Mouse (Mus musculus) liver, embryonic 15.5 days (tissue): Measurements from ENCODE around the gene Gm10337. TPM values are rescaled to one million over a fixed set of nuclear protein-coding genes. Genes with fewer than 3 reads are reported as not detected.
A peak's percentile ranks its signal among the peaks of the same experiment; 100 is the strongest.

Experiments used
- ATAC-seq: fragments of 200-750 bp; cut with Nextera tagmentation; 2 replicates; pipeline ENCODE4 v1.8.0; 2017; ENCODE audit warnings: moderate number of reproducible peaks, mild to moderate bottlenecking, moderate library complexity; ENCODE audit not compliant: insufficient read depth
- H3K27ac ChIP-seq: fragments of 300-500 bp; sonication (generic); replicated peaks from 2 replicates; pipeline ENCODE4 v1.5.1; 2015; ENCODE audit warnings: mild to moderate bottlenecking, inconsistent platforms
- H3K27me3 ChIP-seq: fragments of 300-500 bp; sonication (generic); 2 replicates; pipeline ENCODE4 v1.6.1; 2015; ENCODE audit warnings: mild to moderate bottlenecking, inconsistent platforms
- H3K36me3 ChIP-seq: fragments of 300-500 bp; sonication (generic); replicated peaks from 2 replicates; pipeline ENCODE4 v1.6.1; 2015; ENCODE audit warnings: moderate library complexity, mild to moderate bottlenecking, inconsistent platforms
- H3K4me1 ChIP-seq: fragments of 300-500 bp; sonication (generic); replicated peaks from 2 replicates; pipeline ENCODE4 v1.6.1; 2015; ENCODE audit warnings: inconsistent platforms
- H3K4me2 ChIP-seq: fragments of 300-500 bp; sonication (generic); 2 replicates; pipeline ENCODE4 v1.6.1; 2015; ENCODE audit warnings: moderate library complexity, mild to moderate bottlenecking, inconsistent platforms
- H3K4me3 ChIP-seq: fragments of 300-500 bp; sonication (generic); replicated peaks from 2 replicates; pipeline ENCODE4 v1.5.1; 2015; ENCODE audit warnings: mild to moderate bottlenecking, inconsistent platforms
- H3K9ac ChIP-seq: fragments of 300-500 bp; sonication (generic); 2 replicates; pipeline ENCODE4 v1.6.1; 2015; ENCODE audit warnings: moderate library complexity, mild to moderate bottlenecking, inconsistent platforms
- H3K9me3 ChIP-seq: fragments of 300-500 bp; sonication (generic); replicated peaks from 2 replicates; pipeline ENCODE4 v1.6.1; 2016; ENCODE audit warnings: inconsistent platforms
- WGBS: fragments of 180-500 bp; shearing (Covaris S2); methylation state at CpG from one replicate; pipeline ENCODE4 v1.1.7; 2015; ENCODE audit warnings: mixed read lengths; ENCODE audit not compliant: insufficient replicate concordance; 5-methylcytosine and 5-hydroxymethylcytosine counted together
- polyA plus RNA-seq: library from polyadenylated mRNA; unstranded; fragments of >200 nt; fragmentation: Nextera tagmentation; extraction: Ambion mirVana; gene quantifications from 2 replicates; pipeline ENCODE4 v1.2.1, GENCODE M21; 2015

The Gm10337 gene
- polyA plus RNA-seq, 1 experiment from 2014 or later, result not detected

DNA sequence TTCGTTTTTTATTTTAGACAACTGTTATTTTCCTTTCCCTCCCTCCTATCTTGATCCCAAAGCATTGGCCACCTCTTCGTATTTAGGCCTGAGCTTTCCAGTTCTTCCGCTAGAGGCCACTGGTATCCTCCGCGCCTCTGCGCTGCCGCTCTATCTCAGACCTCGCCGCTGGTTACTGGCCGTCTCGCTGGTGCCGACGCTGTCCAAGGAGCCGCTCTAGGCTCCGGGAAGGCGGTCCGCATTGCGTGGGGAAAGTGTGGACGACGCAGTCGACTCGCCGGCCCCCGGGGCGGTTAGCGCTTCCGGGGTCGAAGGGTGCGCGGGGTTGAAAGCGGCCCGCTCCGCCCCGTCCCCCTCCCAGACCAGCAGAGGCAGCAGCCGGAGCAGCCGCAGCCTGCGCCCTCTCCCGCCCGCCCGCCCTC lies 33.3 kb upstream of the Gm10337 start, which contains the start of gene Pcbp2:
TSS of gene Pcbp2 (plus strand) at position 357 of the 422 bp plus-strand sequence.
- peaks cover 18% of the 10 kb centered on the region for H3K4me1 ChIP-seq
- under 1% methylated on average over 34 of the region's 40 CpGs for WGBS
- peak within 1 kb of the TSS; percentile 72 for H3K4me2 ChIP-seq
- no peaks in the 10 kb centered on the region for H3K27me3 ChIP-seq
- H3K27ac ChIP-seq, result peak within 1 kb of the TSS; percentile 90
- H3K9me3 ChIP-seq, result no peaks in the 10 kb centered on the region
- peak within 1 kb of the TSS; percentile 97 for H3K4me3 ChIP-seq
- peak within 1 kb of the TSS; percentile 96 for H3K9ac ChIP-seq
- peak; percentile 98 for ATAC-seq
- peaks cover 53% of the 10 kb centered on the region for H3K36me3 ChIP-seq

DNA sequence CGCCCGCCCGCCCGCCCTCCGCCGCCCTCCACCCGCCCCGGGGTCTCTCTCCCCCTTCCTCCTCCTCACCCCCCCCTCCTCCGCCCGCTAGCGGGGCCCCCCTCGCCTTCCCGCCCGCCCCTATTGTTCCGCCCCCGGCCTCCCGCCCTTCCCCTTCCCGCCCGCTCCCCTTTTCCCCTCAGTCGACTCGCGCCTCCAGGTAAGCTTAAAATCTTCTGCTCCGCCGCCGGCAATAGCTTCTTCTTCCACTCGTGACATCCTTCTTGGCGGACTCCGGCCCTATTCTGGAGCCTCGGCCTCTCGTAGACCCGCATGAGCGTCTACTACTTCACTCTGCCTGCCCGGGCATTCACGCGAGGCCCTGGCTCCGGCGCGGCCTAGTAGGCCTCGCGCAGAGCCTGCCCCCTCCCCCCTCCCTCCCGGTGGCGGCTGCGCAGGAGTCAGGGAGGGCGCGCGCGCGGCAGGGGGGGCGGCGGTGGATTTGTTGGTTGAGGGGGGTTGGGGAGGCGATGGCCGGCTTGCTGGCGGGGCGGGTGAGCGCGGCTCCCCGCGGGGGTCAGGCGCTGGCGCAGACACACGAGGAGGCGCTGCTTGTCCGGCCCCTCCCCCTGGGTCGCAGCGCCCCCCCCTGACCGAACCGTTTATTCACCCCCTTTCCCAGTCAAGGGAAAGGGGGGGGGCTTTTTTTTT lies 32.8 kb upstream of the Gm10337 start:
- no peaks in the 10 kb centered on the region for H3K27me3 ChIP-seq
- H3K9me3 ChIP-seq, result no peaks in the 10 kb centered on the region
- WGBS, result under 1% methylated on average over 46 of the region's 67 CpGs
- H3K9ac ChIP-seq, result peak overlapping the region; percentile 96
- peaks cover 53% of the 10 kb centered on the region for H3K36me3 ChIP-seq
- ATAC-seq, result peak; percentile 61
- H3K4me3 ChIP-seq, result peak overlapping the region; percentile 97
- H3K4me2 ChIP-seq, result peak overlapping the region; percentile 72
- H3K27ac ChIP-seq, result peak overlapping the region; percentile 90
- peaks cover 18% of the 10 kb centered on the region for H3K4me1 ChIP-seq

DNA sequence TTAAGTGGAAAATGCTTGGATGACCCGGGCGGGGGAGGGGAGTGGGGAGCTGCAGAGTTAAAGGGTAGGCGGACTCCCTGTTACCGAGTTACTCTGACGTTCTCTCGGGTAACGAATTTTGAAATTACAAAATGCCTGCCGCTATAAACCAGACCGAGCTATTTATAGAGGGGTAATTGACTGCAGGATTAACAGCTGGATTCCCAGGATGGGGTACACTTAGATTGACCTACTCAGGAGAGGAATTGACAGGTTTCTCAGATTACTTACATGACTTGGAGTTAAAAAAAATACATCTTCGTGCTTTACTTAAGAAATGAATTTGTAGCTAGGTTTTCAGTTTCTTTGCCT lies 32.3 kb upstream of the Gm10337 start:
- H3K4me1 ChIP-seq, result peaks cover 18% of the 10 kb centered on the region
- no peak for ATAC-seq
- peak overlapping the region; percentile 96 for H3K9ac ChIP-seq
- no peaks in the 10 kb centered on the region for H3K27me3 ChIP-seq
- H3K9me3 ChIP-seq, result no peaks in the 10 kb centered on the region
- peaks cover 56% of the 10 kb centered on the region for H3K36me3 ChIP-seq
- peak overlapping the region; percentile 90 for H3K27ac ChIP-seq
- WGBS, result 1% methylated on average over 10 of the region's 10 CpGs
- H3K4me2 ChIP-seq, result peak overlapping the region; percentile 72
- peak overlapping the region; percentile 97 for H3K4me3 ChIP-seq

DNA sequence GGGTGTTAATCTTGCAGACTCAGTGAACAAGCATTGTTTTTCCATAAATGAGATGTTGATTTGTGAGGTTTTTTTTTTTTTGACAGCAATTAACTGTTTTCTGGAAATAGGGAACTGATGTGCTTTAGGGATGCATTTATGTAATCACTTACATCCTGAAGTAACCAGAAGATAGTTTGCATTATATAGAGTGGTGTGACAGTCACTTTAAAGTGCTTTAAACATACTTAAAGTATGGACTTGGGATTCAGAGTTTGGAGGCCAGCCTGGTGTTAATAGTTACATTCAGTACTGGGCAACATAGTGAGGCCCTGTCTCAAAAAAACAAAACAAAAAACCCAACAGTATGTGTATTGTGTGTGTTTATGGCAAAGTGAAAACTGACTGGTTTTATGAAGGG lies 31.8 kb upstream of the Gm10337 start:
- peak overlapping the region; percentile 96 for H3K9ac ChIP-seq
- ATAC-seq, result no peak
- H3K27ac ChIP-seq, result no peak overlapping the region; the same call in 1 of the 2 replicates

DNA sequence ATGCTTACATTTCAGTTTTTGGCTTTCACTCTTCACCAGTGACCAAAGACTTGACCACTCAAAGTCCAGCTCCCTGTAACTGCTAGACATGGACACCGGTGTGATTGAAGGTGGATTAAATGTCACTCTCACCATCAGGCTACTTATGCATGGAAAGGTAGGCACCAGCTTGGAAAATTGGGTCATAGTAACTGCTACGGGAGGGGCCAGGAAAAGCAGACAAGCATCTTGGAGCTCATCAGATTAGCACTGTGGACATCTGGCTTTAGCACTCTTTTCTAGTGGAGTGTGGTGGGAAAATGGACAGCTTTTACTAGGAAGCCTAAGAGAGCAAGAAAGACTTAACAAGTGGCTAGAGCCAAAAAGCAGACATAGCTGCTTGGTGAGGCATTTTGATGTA lies 30.3 kb upstream of the Gm10337 start:
- ATAC-seq, result no peak
- Histone ChIP-seq H3K4me2 (no peak overlapping the region), H3K4me1 (peaks cover 18% of the 10 kb centered on the region), H3K9ac (no peak overlapping the region), H3K9me3 (no peaks in the 10 kb centered on the region), H3K4me3 (no peak overlapping the region), H3K27me3 (no peaks in the 10 kb centered on the region), H3K27ac (no peak overlapping the region), H3K36me3 (peaks cover 61% of the 10 kb centered on the region)
- WGBS, result 66% methylated on average over 2 of the region's 2 CpGs

More for the DNA sequence above, 31.8 kb upstream of the Gm10337 start:
- Histone ChIP-seq H3K4me3 (peak overlapping the region; percentile 97), H3K4me2 (peak overlapping the region; percentile 72), H3K4me1 (peaks cover 18% of the 10 kb centered on the region), H3K9me3 (no peaks in the 10 kb centered on the region), H3K27me3 (no peaks in the 10 kb centered on the region), H3K36me3 (peaks cover 56% of the 10 kb centered on the region)

DNA sequence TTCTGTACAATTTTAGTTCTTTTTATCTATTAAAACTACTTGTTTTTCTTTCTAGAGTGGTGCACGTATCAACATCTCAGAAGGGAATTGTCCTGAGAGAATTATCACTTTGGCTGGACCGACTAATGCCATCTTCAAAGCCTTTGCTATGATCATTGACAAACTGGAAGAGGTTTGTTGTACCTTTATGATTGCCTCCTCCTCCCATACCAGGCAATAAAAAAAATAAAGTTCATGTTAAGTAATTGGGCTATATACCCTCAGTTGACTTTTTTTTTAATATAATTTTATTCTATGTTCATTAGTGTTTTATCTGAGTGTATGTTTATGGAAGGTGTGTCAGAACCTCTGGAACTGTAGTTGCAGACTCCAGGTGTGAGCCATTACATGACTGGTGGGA lies 29.0 kb upstream of the Gm10337 start:
- Histone ChIP-seq H3K27ac (no peak overlapping the region), H3K27me3 (no peaks in the 10 kb centered on the region), H3K4me2 (no peak overlapping the region), H3K9me3 (no peaks in the 10 kb centered on the region), H3K4me3 (no peak overlapping the region), H3K36me3 (peaks cover 63% of the 10 kb centered on the region), H3K4me1 (peaks cover 18% of the 10 kb centered on the region), H3K9ac (no peak overlapping the region)
- 86% methylated on average over 2 of the region's 2 CpGs for WGBS
- ATAC-seq, result no peak

DNA sequence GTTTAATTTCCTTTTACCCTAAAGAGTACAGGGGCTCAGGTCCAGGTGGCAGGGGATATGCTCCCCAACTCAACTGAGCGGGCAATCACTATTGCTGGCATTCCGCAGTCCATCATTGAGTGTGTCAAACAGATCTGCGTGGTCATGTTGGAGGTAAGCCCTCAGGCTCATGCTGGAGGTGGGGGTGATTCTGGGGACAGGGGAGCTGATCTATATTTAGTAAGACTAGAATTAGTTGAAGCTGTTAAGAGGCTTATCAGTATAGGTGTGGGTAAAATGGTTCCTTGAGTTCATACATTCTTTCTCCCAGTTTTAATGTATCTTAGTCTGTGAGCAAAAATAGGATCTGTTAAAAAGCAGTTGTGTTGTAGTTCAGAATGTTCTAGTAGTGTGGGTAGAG lies 20.4 kb upstream of the Gm10337 start:
- Histone ChIP-seq H3K27me3 (no peaks in the 10 kb centered on the region), H3K9ac (no peak overlapping the region), H3K36me3 (peaks cover 91% of the 10 kb centered on the region), H3K27ac (no peak overlapping the region), H3K4me2 (no peak overlapping the region), H3K9me3 (no peaks in the 10 kb centered on the region), H3K4me1 (no peaks in the 10 kb centered on the region), H3K4me3 (no peak overlapping the region)
- 92% methylated on average over 3 of the region's 3 CpGs for WGBS
- no peak for ATAC-seq

DNA sequence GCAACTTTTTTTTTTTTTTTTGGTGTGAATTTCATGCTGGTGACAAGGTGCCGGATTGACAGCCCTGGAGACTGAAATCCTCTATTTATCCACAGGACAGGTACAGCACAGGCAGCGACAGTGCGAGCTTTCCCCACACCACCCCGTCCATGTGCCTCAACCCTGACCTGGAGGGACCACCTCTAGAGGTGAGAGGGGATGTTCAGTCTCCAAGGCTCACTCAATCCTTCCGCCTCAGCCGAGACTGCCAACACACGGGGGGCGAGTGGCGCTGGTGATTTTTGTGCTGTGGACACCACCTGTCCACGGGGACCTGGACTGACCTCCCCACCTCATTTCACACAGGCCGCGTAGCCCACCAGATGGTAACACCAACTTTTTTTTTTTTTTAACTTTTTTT lies 17.7 kb upstream of the Gm10337 start:
- no peak overlapping the region for H3K27ac ChIP-seq
- ATAC-seq, result no peak

DNA sequence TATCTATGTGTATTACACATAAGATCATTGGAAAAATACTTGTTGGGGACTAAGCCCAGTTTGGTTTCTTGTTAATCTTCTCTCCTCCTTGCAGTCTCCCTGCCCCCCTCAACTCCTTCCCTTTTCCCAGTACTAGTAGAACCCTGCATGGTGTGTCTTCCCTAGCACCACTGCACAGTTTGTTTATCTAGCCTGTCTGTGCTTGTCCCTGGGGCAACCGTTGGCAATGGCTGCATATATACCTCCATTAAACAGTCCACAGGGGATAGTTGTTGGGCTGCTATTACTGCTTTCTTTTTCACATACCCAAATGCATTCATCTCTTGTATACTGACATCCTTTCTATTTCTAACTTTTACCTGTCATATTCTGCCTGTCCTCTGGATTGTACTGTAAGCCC lies 15.9 kb upstream of the Gm10337 start:
- no peaks in the 10 kb centered on the region for H3K27me3 ChIP-seq
- no peaks in the 10 kb centered on the region for H3K9me3 ChIP-seq
- ATAC-seq, result no peak
- no peak overlapping the region for H3K4me3 ChIP-seq
- H3K9ac ChIP-seq, result no peak overlapping the region
- H3K36me3 ChIP-seq, result peaks cover 88% of the 10 kb centered on the region
- H3K4me1 ChIP-seq, result no peaks in the 10 kb centered on the region
- H3K4me2 ChIP-seq, result no peak overlapping the region
- no peak overlapping the region for H3K27ac ChIP-seq
- WGBS, result 59% methylated on average over 1 of the region's 1 CpGs

More for the DNA sequence above, 17.7 kb upstream of the Gm10337 start:
- no peaks in the 10 kb centered on the region for H3K4me1 ChIP-seq
- no peak overlapping the region for H3K4me2 ChIP-seq
- no peak overlapping the region for H3K9ac ChIP-seq
- H3K36me3 ChIP-seq, result peaks cover 92% of the 10 kb centered on the region
- H3K27me3 ChIP-seq, result no peaks in the 10 kb centered on the region
- H3K9me3 ChIP-seq, result no peaks in the 10 kb centered on the region
- 89% methylated on average over 12 of the region's 12 CpGs for WGBS
- H3K4me3 ChIP-seq, result no peak overlapping the region

DNA sequence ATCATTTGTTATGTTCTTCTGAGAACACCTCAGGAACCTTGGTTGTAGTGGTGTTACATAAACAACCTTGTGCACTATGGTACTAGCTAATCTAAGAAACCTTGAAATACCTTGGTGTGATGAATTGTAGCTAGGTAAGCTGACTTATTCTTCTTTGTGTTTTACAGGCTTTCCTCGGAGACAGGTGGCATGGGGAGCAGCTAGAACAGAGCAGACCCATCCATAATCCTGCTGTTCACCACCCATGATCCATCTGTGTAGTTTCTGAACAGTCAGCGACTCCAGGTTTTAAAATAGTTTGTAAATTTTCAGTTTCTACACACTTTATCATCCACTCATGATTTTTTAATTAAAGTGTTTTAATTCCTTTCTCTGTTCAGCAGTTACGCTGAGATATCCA lies 5.2 kb upstream of the Gm10337 start:
- Histone ChIP-seq H3K36me3 (peaks cover 98% of the 10 kb centered on the region), H3K9me3 (no peaks in the 10 kb centered on the region), H3K4me1 (peaks cover 16% of the 10 kb centered on the region; the same call in 1 of the 2 replicates), H3K4me2 (no peak overlapping the region), H3K4me3 (no peak overlapping the region), H3K27me3 (no peaks in the 10 kb centered on the region), H3K27ac (no peak overlapping the region), H3K9ac (no peak overlapping the region)
- no peak for ATAC-seq
- WGBS, result 86% methylated on average over 3 of the region's 3 CpGs

DNA sequence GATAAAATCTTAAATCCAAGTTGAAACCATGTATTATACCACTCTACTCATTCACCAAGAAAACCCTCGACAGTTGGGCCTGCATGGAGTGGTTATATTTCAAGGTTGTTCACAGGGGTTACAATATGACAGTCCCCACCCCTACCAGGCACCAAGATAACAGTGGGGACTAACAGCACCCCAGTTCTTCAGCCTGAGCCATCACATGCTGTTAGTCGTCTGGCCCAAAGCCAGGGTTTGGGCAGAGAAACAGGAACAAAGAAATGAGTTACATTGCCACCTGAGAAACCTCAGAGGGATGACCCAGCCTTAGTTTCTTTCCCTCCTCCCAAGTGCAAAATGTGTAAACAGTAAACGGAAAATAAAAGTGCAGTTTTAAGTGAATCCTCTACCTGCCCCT lies 4.2 kb upstream of the Gm10337 start:
- WGBS, result 68% methylated on average over 3 of the region's 3 CpGs
- H3K4me2 ChIP-seq, result no peak overlapping the region
- ATAC-seq, result no peak
- no peaks in the 10 kb centered on the region for H3K9me3 ChIP-seq
- no peaks in the 10 kb centered on the region for H3K27me3 ChIP-seq
- peaks cover 16% of the 10 kb centered on the region; the same call in 1 of the 2 replicates for H3K4me1 ChIP-seq
- no peak overlapping the region for H3K9ac ChIP-seq
- peaks cover 98% of the 10 kb centered on the region for H3K36me3 ChIP-seq
- H3K4me3 ChIP-seq, result no peak overlapping the region
- H3K27ac ChIP-seq, result no peak overlapping the region

DNA sequence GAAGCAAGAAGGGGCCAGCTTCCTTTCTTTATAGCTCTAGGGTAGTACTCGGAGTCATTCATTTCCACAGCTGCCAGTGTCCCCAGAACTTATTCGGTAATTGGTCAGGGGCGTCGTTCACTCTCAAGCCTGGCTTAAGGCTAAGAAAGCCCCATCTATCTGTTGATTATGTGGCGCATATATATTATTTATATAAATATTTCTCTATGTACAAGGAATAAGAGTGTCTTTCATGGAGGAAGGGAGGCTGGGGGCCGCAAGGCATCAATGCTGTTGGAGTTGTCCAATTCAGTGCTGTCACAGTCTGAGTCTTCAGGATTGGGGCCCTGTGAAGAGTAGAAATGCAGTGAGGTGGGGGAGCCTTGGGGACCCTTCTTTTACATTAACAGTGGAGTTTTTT lies 3.7 kb upstream of the Gm10337 start:
- no peak overlapping the region for H3K4me2 ChIP-seq
- no peak overlapping the region for H3K27ac ChIP-seq
- H3K9ac ChIP-seq, result no peak overlapping the region
- 87% methylated on average over 6 of the region's 6 CpGs for whole genome bisulfite sequencing
- no peaks in the 10 kb centered on the region for H3K9me3 ChIP-seq
- no peak for ATAC-seq
- no peaks in the 10 kb centered on the region for H3K27me3 ChIP-seq
- H3K4me1 ChIP-seq, result peaks cover 16% of the 10 kb centered on the region; the same call in 1 of the 2 replicates
- peaks cover 98% of the 10 kb centered on the region for H3K36me3 ChIP-seq
- no peak overlapping the region for H3K4me3 ChIP-seq
